Mouse (Mus musculus): ENCODE data around the gene Ncbp3. TPM values are rescaled to one million over a fixed set of nuclear protein-coding genes. Genes with fewer than 3 reads are reported as not detected.
A peak's percentile ranks its signal among the peaks of the same experiment; 100 is the strongest.

Ncbp3 gene
- total RNA-seq, 1 experiment = 10.4 TPM

GRCm38 (mm10) chr11:73109941-73110340, 62.4 kb downstream of the Ncbp3 start:
- Histone ChIP-seq H3K4me1 (ENCODE audit: control insufficient read depth in 2 of 2, insufficient read depth in 2 of 2, low read length in 2 of 2, poor library complexity in 1 of 2) (no peaks in the 10 kb centered on the region), H3K36me3 (ENCODE audit: control insufficient read depth, insufficient read depth, low read length, poor library complexity, severe bottlenecking) (no peaks in the 10 kb centered on the region), H3K9ac (ENCODE audit: insufficient read depth, low read depth, low read length, poor library complexity, severe bottlenecking) (no peak overlapping the region), H3K27ac (ENCODE audit: insufficient read depth, low read depth, low read length, poor library complexity, severe bottlenecking) (no peak overlapping the region), H3K4me3 (ENCODE audit: insufficient read depth in 1 of 2, low read depth in 1 of 2, low read length in 2 of 2, poor library complexity in 1 of 2, severe bottlenecking in 1 of 2) (no peak overlapping the region), H3K9me3 (ENCODE audit: control insufficient read depth, insufficient read depth, low read depth, low read length) (no peaks in the 10 kb centered on the region)
- no peak for TF ChIP-seq ZNF384 (IDR thresholded peaks at IDR 0.05; ENCODE audit: low read depth, low read length)
- TF ChIP-seq MAFK (IDR thresholded peaks at IDR 0.05; ENCODE audit: insufficient read depth, low read depth, low read length) = no peak
- no peak for TF ChIP-seq ZC3H11A (IDR thresholded peaks at IDR 0.05; ENCODE audit: borderline replicate concordance, low read depth, low read length)
- TF ChIP-seq HCFC1 (IDR thresholded peaks at IDR 0.05; ENCODE audit: borderline replicate concordance, insufficient read depth, low read length) = no peak
- TF ChIP-seq CHD2 (IDR thresholded peaks at IDR 0.05; ENCODE audit: low read depth, low read length) = no peak
- in situ Hi-C loops (cut with MboI; ENCODE audit: low sequenced_read_pairs in 2 of 2, unreplicated experiment in 2 of 2) = no loop called here
- no peak for DNase-seq (ENCODE audit: low read depth, low spot score)

GRCm38 (mm10) chr11:73111414-73111813, 63.8 kb downstream of the Ncbp3 start:
- Histone ChIP-seq H3K4me3 (ENCODE audit: insufficient read depth in 1 of 2, low read depth in 1 of 2, low read length in 2 of 2, poor library complexity in 1 of 2, severe bottlenecking in 1 of 2) (no peak overlapping the region), H3K9ac (ENCODE audit: insufficient read depth, low read depth, low read length, poor library complexity, severe bottlenecking) (no peak overlapping the region), H3K36me3 (ENCODE audit: control insufficient read depth, insufficient read depth, low read length, poor library complexity, severe bottlenecking) (no peaks in the 10 kb centered on the region), H3K27ac (ENCODE audit: insufficient read depth, low read depth, low read length, poor library complexity, severe bottlenecking) (no peak overlapping the region), H3K4me1 (ENCODE audit: control insufficient read depth in 2 of 2, insufficient read depth in 2 of 2, low read length in 2 of 2, poor library complexity in 1 of 2) (no peaks in the 10 kb centered on the region), H3K9me3 (ENCODE audit: control insufficient read depth, insufficient read depth, low read depth, low read length) (no peaks in the 10 kb centered on the region)
- DNase-seq (ENCODE audit: low read depth, low spot score) = no peak
- in situ Hi-C loops (cut with MboI; ENCODE audit: low sequenced_read_pairs in 2 of 2, unreplicated experiment in 2 of 2) = no loop called here
- TF ChIP-seq ZNF384 (IDR thresholded peaks at IDR 0.05; ENCODE audit: low read depth, low read length) = no peak
- TF ChIP-seq ZC3H11A (IDR thresholded peaks at IDR 0.05; ENCODE audit: borderline replicate concordance, low read depth, low read length) = no peak
- TF ChIP-seq HCFC1 (IDR thresholded peaks at IDR 0.05; ENCODE audit: borderline replicate concordance, insufficient read depth, low read length) = no peak
- TF ChIP-seq MAFK (IDR thresholded peaks at IDR 0.05; ENCODE audit: insufficient read depth, low read depth, low read length) = no peak
- TF ChIP-seq CHD2 (IDR thresholded peaks at IDR 0.05; ENCODE audit: low read depth, low read length) = no peak

GRCm38 (mm10) chr11:73126495-73126894, 78.9 kb downstream of the Ncbp3 start:
- H3K4me1 ChIP-seq (ENCODE audit: control insufficient read depth in 2 of 2, insufficient read depth in 2 of 2, low read length in 2 of 2, poor library complexity in 1 of 2) = peaks cover 0 to 5% of the 10 kb centered on the region in 2 experiments; a peak in 1 of 4 replicates
- no peak overlapping the region for H3K27ac ChIP-seq (ENCODE audit: insufficient read depth, low read depth, low read length, poor library complexity, severe bottlenecking)
- peaks cover 5% of the 10 kb centered on the region; the same call in 1 of the 2 replicates for H3K36me3 ChIP-seq (ENCODE audit: control insufficient read depth, insufficient read depth, low read length, poor library complexity, severe bottlenecking)
- no peak for DNase-seq (ENCODE audit: low read depth, low spot score)
- TF ChIP-seq ZC3H11A (IDR thresholded peaks at IDR 0.05; ENCODE audit: borderline replicate concordance, low read depth, low read length) = no peak
- TF ChIP-seq MAFK (IDR thresholded peaks at IDR 0.05; ENCODE audit: insufficient read depth, low read depth, low read length) = no peak
- TF ChIP-seq CHD2 (IDR thresholded peaks at IDR 0.05; ENCODE audit: low read depth, low read length) = no peak
- TF ChIP-seq HCFC1 (IDR thresholded peaks at IDR 0.05; ENCODE audit: borderline replicate concordance, insufficient read depth, low read length) = no peak
- no peak for TF ChIP-seq ZNF384 (IDR thresholded peaks at IDR 0.05; ENCODE audit: low read depth, low read length)
- H3K4me3 ChIP-seq (ENCODE audit: insufficient read depth in 1 of 2, low read depth in 1 of 2, low read length in 2 of 2, poor library complexity in 1 of 2, severe bottlenecking in 1 of 2) = no peak overlapping the region
- in situ Hi-C loops (cut with MboI; ENCODE audit: low sequenced_read_pairs in 2 of 2, unreplicated experiment in 2 of 2) = no loop called here
- no peak overlapping the region for H3K9ac ChIP-seq (ENCODE audit: insufficient read depth, low read depth, low read length, poor library complexity, severe bottlenecking)
- no peaks in the 10 kb centered on the region for H3K9me3 ChIP-seq (ENCODE audit: control insufficient read depth, insufficient read depth, low read depth, low read length)

GRCm38 (mm10) chr11:73131020-73131419, 83.4 kb downstream of the Ncbp3 start:
- in situ Hi-C loops (cut with MboI; ENCODE audit: low sequenced_read_pairs in 2 of 2, unreplicated experiment in 2 of 2) = no loop called here
- Histone ChIP-seq H3K9ac (ENCODE audit: insufficient read depth, low read depth, low read length, poor library complexity, severe bottlenecking) (no peak overlapping the region), H3K27ac (ENCODE audit: insufficient read depth, low read depth, low read length, poor library complexity, severe bottlenecking) (no peak overlapping the region), H3K4me3 (ENCODE audit: insufficient read depth in 1 of 2, low read depth in 1 of 2, low read length in 2 of 2, poor library complexity in 1 of 2, severe bottlenecking in 1 of 2) (no peak overlapping the region), H3K9me3 (ENCODE audit: control insufficient read depth, insufficient read depth, low read depth, low read length) (no peaks in the 10 kb centered on the region), H3K4me1 (ENCODE audit: control insufficient read depth in 2 of 2, insufficient read depth in 2 of 2, low read length in 2 of 2, poor library complexity in 1 of 2) (peaks cover 0 to 14% of the 10 kb centered on the region in 2 experiments; a peak in 2 of 4 replicates), H3K36me3 (ENCODE audit: control insufficient read depth, insufficient read depth, low read length, poor library complexity, severe bottlenecking) (peaks cover 18% of the 10 kb centered on the region)
- TF ChIP-seq MAFK (IDR thresholded peaks at IDR 0.05; ENCODE audit: insufficient read depth, low read depth, low read length) (peak; percentile 57), HCFC1 (IDR thresholded peaks at IDR 0.05; ENCODE audit: borderline replicate concordance, insufficient read depth, low read length) (no peak)
- no peak for DNase-seq (ENCODE audit: low read depth, low spot score)

- H3K4me1 ChIP-seq (ENCODE audit: control insufficient read depth in 2 of 2, insufficient read depth in 2 of 2, low read length in 2 of 2, poor library complexity in 1 of 2) = peaks cover 1 to 19% of the 10 kb centered on the region in 2 experiments; a peak in 2 of 4 replicates
- no peak overlapping the region for H3K4me3 ChIP-seq (ENCODE audit: insufficient read depth in 1 of 2, low read depth in 1 of 2, low read length in 2 of 2, poor library complexity in 1 of 2, severe bottlenecking in 1 of 2)
- no peaks in the 10 kb centered on the region for H3K9me3 ChIP-seq (ENCODE audit: control insufficient read depth, insufficient read depth, low read depth, low read length)
- peaks cover 21% of the 10 kb centered on the region for H3K36me3 ChIP-seq (ENCODE audit: control insufficient read depth, insufficient read depth, low read length, poor library complexity, severe bottlenecking)
- DNase-seq (ENCODE audit: low read depth, low spot score) = no peak
- no peak overlapping the region for H3K9ac ChIP-seq (ENCODE audit: insufficient read depth, low read depth, low read length, poor library complexity, severe bottlenecking)
- no peak for TF ChIP-seq ZNF384 (IDR thresholded peaks at IDR 0.05; ENCODE audit: low read depth, low read length)
- no peak for TF ChIP-seq MAFK (IDR thresholded peaks at IDR 0.05; ENCODE audit: insufficient read depth, low read depth, low read length)
- no peak for TF ChIP-seq ZC3H11A (IDR thresholded peaks at IDR 0.05; ENCODE audit: borderline replicate concordance, low read depth, low read length)
- TF ChIP-seq CHD2 (IDR thresholded peaks at IDR 0.05; ENCODE audit: low read depth, low read length) = no peak
- no peak for TF ChIP-seq HCFC1 (IDR thresholded peaks at IDR 0.05; ENCODE audit: borderline replicate concordance, insufficient read depth, low read length)
- no peak overlapping the region for H3K27ac ChIP-seq (ENCODE audit: insufficient read depth, low read depth, low read length, poor library complexity, severe bottlenecking)
- in situ Hi-C loops (cut with MboI; ENCODE audit: low sequenced_read_pairs in 2 of 2, unreplicated experiment in 2 of 2) = no loop called here
Measured at GRCm38 (mm10) chr11:73132999-73133398, 85.4 kb downstream of the Ncbp3 start.

All from ES-E14 (cell line).